Mouse (Mus musculus) neural tube, embryonic 12.5 days (tissue): Measurements from ENCODE around the gene Poglut1. TPM values are rescaled to one million over a fixed set of nuclear protein-coding genes. Genes with fewer than 3 reads are reported as not detected.

Experiments
- ATAC-seq: fragments of 200-750 bp; cut with Nextera tagmentation; 2 replicates; pipeline ENCODE4 v1.8.0; 2017; ENCODE audit warnings: low read depth, mild to moderate bottlenecking, moderate TSS enrichment, moderate library complexity; ENCODE audit not compliant: low FRiP score
- H3K27ac ChIP-seq: fragments of 300-500 bp; sonication (generic); 2 replicates; pipeline ENCODE4 v1.5.1; 2016
- H3K27me3 ChIP-seq: fragments of 300-500 bp; sonication (generic); replicated peaks from 2 replicates; pipeline ENCODE4 v1.6.1; 2016; ENCODE audit warnings: mild to moderate bottlenecking
- H3K36me3 ChIP-seq: fragments of 300-500 bp; sonication (generic); 2 replicates; pipeline ENCODE4 v1.6.1; 2016; ENCODE audit warnings: mild to moderate bottlenecking
- H3K4me1 ChIP-seq: fragments of 300-500 bp; sonication (generic); 2 replicates; pipeline ENCODE4 v1.6.1; 2016
- H3K4me2 ChIP-seq: fragments of 300-500 bp; sonication (generic); replicated peaks from 2 replicates; pipeline ENCODE4 v1.6.1; 2016; ENCODE audit warnings: mild to moderate bottlenecking
- H3K4me3 ChIP-seq: fragments of 300-500 bp; sonication (generic); 2 replicates; pipeline ENCODE4 v1.5.1; 2016
- H3K9ac ChIP-seq: fragments of 300-500 bp; sonication (generic); 2 replicates; pipeline ENCODE4 v1.6.1; 2016; ENCODE audit warnings: mild to moderate bottlenecking
- H3K9me3 ChIP-seq: fragments of 300-500 bp; sonication (generic); 2 replicates; pipeline ENCODE4 v1.6.1; 2016; ENCODE audit warnings: mild to moderate bottlenecking
- WGBS: fragments of 180-500 bp; shearing (Covaris S2); methylation state at CpG from one replicate; pipeline ENCODE4 v1.1.7; 2016; 5-methylcytosine and 5-hydroxymethylcytosine counted together
- polyA plus RNA-seq: library from polyadenylated mRNA; unstranded; fragments of >200 nt; fragmentation: Nextera tagmentation; extraction: Ambion mirVana; gene quantifications from 2 replicates; pipeline ENCODE4 v1.2.1, GENCODE M21; 2016

Poglut1 gene
- polyA plus RNA-seq = 70.2 and 72.9 TPM in 2 replicates

DNA sequence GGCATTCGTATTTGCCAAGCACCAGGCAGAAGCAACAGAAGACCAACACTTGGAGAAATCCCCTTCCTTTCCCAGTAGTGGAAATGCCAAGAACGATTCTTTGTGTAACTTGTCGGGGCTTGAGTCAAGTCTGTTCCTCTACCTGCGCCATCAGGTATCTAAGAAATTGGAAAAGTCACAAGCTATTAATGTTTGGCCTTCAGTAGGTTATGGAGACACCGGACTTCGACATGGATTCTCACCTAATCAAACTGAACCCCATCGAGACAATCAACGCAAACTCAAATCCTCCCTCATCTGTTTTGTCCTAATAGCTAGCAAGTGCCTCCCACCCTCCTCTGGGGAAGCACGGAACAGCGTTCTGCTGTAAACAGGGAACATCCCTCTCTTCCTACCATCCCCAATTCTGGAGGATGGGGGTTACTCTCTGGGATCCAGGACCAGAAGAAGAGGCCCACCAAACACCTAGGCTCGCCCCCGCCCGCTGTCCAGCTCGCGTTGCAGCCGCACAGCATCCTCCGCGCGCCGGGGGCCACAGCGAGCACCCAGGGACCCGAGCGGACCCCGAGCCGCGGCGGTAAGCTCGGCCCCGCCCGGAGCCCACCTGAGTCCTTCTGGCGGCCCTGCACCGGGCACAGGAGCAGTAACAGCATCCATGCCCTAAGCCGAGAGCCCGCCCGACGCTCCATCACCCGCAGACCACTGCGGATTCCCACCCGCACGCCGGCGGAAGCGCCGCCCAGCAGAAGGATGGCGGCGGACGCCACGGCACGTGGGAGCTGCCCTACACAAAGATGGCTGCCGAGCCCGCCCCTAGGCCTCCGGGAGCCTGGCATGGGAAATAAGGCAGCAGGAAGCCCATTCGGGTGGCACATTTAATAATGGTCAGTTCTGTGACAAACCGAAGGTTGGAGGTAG, at the start of gene Poglut1:
Gene Poglut1 (minus strand): TSS at position 780 of the 918 bp plus-strand sequence.
- Histone ChIP-seq H3K4me2 (peak within 1 kb of the TSS; percentile 64), H3K9me3 (no peaks in the 10 kb centered on the region), H3K27me3 (peaks cover 7% of the 10 kb centered on the region; the same call in 1 of the 2 replicates), H3K4me3 (peak within 1 kb of the TSS; percentile 84), H3K36me3 (peaks cover 19% of the 10 kb centered on the region), H3K4me1 (peaks cover 14% of the 10 kb centered on the region), H3K9ac (peak within 1 kb of the TSS; percentile 85), H3K27ac (no peak within 1 kb of the TSS)
- 2% methylated on average over 54 of the region's 54 CpGs for WGBS
- ATAC-seq = peak; percentile 94

DNA sequence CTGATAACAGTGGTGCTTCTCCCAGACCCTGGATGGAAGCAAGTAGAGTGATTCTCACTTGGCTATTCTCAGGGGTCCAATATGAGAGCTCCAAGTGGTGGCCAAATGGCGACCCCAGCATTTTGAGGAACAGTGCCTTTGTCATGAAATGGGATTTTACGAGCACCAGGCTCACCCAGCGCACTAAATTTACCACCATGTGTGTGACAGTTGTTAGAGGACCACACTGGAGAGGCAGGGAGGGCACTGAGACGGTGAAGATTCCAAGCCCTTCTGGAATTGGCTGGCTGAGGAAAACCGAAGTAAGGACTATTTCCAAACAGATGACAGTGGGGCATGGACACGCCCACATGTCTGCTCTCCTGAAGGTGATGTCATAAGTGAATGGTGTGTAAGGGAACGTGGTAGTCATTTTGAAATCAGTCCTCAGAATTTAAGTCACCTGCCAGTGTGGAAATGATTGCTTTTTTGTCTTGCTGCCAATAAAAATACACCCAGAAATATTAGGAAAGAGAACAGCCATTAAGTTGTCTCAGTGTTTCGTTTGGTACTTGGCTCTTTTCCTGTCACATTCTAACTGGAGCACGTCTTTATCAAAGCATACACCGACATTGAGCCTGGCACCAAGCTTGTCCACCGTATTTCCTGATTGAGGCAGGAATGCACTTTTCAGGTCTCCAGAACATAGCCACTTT, 49.1 kb upstream of the Poglut1 start:
- no peak overlapping the region for H3K9ac ChIP-seq

DNA sequence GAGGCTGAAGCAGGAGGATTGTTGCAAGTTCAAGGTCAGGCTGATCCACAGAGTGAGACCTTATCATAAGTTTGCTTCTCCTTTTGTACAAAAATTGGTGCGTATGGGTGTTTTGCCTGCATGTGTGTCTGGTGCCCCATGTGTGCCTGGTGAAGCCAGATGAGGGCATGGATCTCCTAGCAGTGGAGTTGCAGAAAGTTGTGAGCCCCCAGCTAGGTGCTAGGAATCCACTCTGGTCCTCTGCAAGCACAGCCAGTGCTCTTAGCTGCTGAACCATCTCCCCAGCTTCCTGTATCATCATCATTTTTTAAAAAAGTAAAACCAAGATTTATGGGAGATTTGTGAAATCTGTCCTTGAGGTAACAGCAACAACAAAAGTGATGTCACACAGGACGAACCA, 46.6 kb upstream of the Poglut1 start:
- H3K27me3 ChIP-seq = no peaks in the 10 kb centered on the region
- no peak for ATAC-seq
- no peaks in the 10 kb centered on the region for H3K4me1 ChIP-seq
- 95% methylated on average over 2 of the region's 2 CpGs for WGBS
- H3K9ac ChIP-seq = no peak overlapping the region
- H3K9me3 ChIP-seq = no peaks in the 10 kb centered on the region
- H3K27ac ChIP-seq = no peak overlapping the region
- H3K4me2 ChIP-seq = no peak overlapping the region
- H3K36me3 ChIP-seq = peaks cover 24% of the 10 kb centered on the region
- H3K4me3 ChIP-seq = no peak overlapping the region

More for the DNA sequence above, 49.1 kb upstream of the Poglut1 start:
- Histone ChIP-seq H3K9me3 (no peaks in the 10 kb centered on the region), H3K4me3 (no peak overlapping the region), H3K4me2 (no peak overlapping the region), H3K36me3 (peaks cover 13% of the 10 kb centered on the region; the same call in 1 of the 2 replicates), H3K4me1 (no peaks in the 10 kb centered on the region), H3K27ac (no peak overlapping the region), H3K27me3 (no peaks in the 10 kb centered on the region)
- WGBS = 62% methylated on average over 11 of the region's 11 CpGs
- ATAC-seq = no peak

DNA sequence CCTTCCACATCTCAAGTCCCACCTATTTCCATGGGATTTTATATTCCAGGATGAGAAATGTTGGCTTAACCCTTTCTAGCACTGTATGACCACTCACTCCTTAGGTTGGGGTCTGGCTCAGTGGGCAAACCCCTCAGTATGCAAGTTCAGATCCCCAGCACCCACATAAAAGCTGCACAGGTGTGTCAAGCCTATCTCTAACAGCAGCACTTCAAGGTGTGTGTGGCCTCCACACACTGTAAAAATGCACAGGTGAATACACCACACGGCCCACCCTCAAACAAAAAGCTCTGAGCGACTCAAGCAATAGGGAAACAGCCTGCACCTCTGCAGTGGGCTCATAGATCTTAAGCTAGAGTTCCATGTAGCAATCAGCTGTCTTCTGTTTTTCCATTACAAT, 46.0 kb upstream of the Poglut1 start:
- Histone ChIP-seq H3K36me3 (peaks cover 27% of the 10 kb centered on the region), H3K4me2 (no peak overlapping the region), H3K27me3 (no peaks in the 10 kb centered on the region), H3K4me1 (no peaks in the 10 kb centered on the region), H3K9me3 (no peaks in the 10 kb centered on the region), H3K4me3 (no peak overlapping the region), H3K9ac (no peak overlapping the region), H3K27ac (no peak overlapping the region)
- WGBS = 89% methylated on average over 2 of the region's 2 CpGs
- ATAC-seq = no peak

- no peak overlapping the region for H3K9ac ChIP-seq
- no peaks in the 10 kb centered on the region for H3K4me1 ChIP-seq
- 90% methylated on average over 1 of the region's 1 CpGs for WGBS
- no peak overlapping the region for H3K27ac ChIP-seq
- H3K27me3 ChIP-seq = no peaks in the 10 kb centered on the region
- no peak overlapping the region for H3K4me2 ChIP-seq
- no peak for ATAC-seq
- H3K4me3 ChIP-seq = no peak overlapping the region
- H3K36me3 ChIP-seq = peaks cover 34% of the 10 kb centered on the region
- H3K9me3 ChIP-seq = no peaks in the 10 kb centered on the region
These were observed 44.4 kb upstream of the Poglut1 start for GRCm38 (mm10) chr16:38594435-38594834.

GRCm38 (mm10) chr16:38592946-38593345, 42.9 kb upstream of the Poglut1 start:
- no peaks in the 10 kb centered on the region for H3K27me3 ChIP-seq
- no peak overlapping the region for H3K4me2 ChIP-seq
- H3K27ac ChIP-seq = no peak overlapping the region
- H3K4me1 ChIP-seq = no peaks in the 10 kb centered on the region
- ATAC-seq = no peak
- H3K36me3 ChIP-seq = peaks cover 47% of the 10 kb centered on the region
- H3K9ac ChIP-seq = no peak overlapping the region
- no peaks in the 10 kb centered on the region for H3K9me3 ChIP-seq
- 93% methylated on average over 4 of the region's 4 CpGs for WGBS
- H3K4me3 ChIP-seq = no peak overlapping the region

- Histone ChIP-seq H3K9me3 (no peaks in the 10 kb centered on the region), H3K4me1 (no peaks in the 10 kb centered on the region), H3K4me3 (no peak overlapping the region), H3K27ac (no peak overlapping the region), H3K27me3 (no peaks in the 10 kb centered on the region), H3K9ac (no peak overlapping the region), H3K36me3 (peaks cover 54% of the 10 kb centered on the region), H3K4me2 (no peak overlapping the region)
- WGBS = 85% methylated on average over 12 of the region's 12 CpGs
- no peak for ATAC-seq
These were observed 42.1 kb upstream of the Poglut1 start for GRCm38 (mm10) chr16:38592026-38592678.

DNA sequence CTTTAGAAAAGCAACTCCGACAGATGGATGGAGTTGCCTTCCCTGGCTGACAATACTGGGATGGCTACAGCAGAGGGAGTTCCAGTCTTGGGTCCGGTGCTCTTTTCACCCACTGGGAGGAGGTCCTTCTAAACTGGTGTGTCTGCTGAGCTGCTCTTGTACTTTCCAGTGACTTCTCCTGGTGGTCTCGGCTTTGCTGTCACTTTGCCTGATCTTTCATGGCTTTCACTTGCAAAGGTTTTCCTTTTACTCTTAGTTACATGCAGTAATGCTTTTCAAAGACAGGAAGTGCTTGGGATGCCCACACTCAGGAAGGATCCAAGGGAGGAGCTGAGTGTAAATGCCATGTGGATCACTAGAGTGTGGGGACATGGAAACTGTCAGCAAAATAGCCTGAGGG, 41.4 kb upstream of the Poglut1 start:
- no peaks in the 10 kb centered on the region for H3K9me3 ChIP-seq
- H3K36me3 ChIP-seq = peaks cover 59% of the 10 kb centered on the region
- no peaks in the 10 kb centered on the region for H3K4me1 ChIP-seq
- no peak for ATAC-seq
- H3K27ac ChIP-seq = no peak overlapping the region
- no peak overlapping the region for H3K4me2 ChIP-seq
- H3K4me3 ChIP-seq = no peak overlapping the region
- WGBS = 80% methylated on average over 3 of the region's 3 CpGs
- H3K9ac ChIP-seq = no peak overlapping the region
- H3K27me3 ChIP-seq = no peaks in the 10 kb centered on the region

GRCm38 (mm10) chr16:38587572-38587971, 37.5 kb upstream of the Poglut1 start:
- H3K4me1 ChIP-seq = no peaks in the 10 kb centered on the region
- H3K36me3 ChIP-seq = peaks cover 78% of the 10 kb centered on the region
- no peak overlapping the region for H3K4me3 ChIP-seq
- H3K4me2 ChIP-seq = no peak overlapping the region
- no peak overlapping the region for H3K27ac ChIP-seq
- 78% methylated on average over 4 of the region's 4 CpGs for WGBS
- H3K9ac ChIP-seq = no peak overlapping the region
- no peak for ATAC-seq
- no peaks in the 10 kb centered on the region for H3K9me3 ChIP-seq
- H3K27me3 ChIP-seq = no peaks in the 10 kb centered on the region

DNA sequence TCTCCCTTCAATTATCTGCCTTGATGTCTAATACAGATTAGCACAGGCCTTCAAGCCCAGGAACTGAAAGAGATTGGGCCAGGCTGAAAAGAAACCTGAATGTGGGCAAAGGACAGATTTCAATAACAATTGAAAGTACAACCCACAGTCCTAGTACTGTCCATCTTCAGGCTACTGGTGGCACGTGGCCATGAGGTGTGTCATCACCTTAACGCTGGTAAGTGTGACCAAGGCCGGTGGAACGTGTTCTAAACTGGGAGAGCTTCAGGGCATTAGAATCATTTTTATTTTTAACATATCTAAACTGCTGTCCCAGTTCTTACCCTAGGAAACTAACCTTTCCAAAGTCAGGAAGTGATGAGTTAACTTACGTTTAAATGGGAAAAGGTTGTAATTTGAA, 37.1 kb upstream of the Poglut1 start:
- H3K4me2 ChIP-seq = no peak overlapping the region
- no peaks in the 10 kb centered on the region for H3K27me3 ChIP-seq
- H3K4me3 ChIP-seq = no peak overlapping the region
- no peaks in the 10 kb centered on the region for H3K9me3 ChIP-seq
- ATAC-seq = no peak
- H3K36me3 ChIP-seq = peaks cover 77% of the 10 kb centered on the region
- WGBS = 95% methylated on average over 5 of the region's 5 CpGs
- H3K27ac ChIP-seq = no peak overlapping the region
- no peak overlapping the region for H3K9ac ChIP-seq
- no peaks in the 10 kb centered on the region for H3K4me1 ChIP-seq

GRCm38 (mm10) chr16:38585186-38585585, 35.1 kb upstream of the Poglut1 start:
- 90% methylated on average over 5 of the region's 5 CpGs for WGBS
- Histone ChIP-seq H3K27me3 (no peaks in the 10 kb centered on the region), H3K4me2 (no peak overlapping the region), H3K4me3 (no peak overlapping the region), H3K9me3 (no peaks in the 10 kb centered on the region), H3K36me3 (peaks cover 73% of the 10 kb centered on the region), H3K9ac (no peak overlapping the region), H3K4me1 (no peaks in the 10 kb centered on the region), H3K27ac (no peak overlapping the region)
- ATAC-seq = no peak

- 92% methylated on average over 7 of the region's 7 CpGs for WGBS
- H3K9me3 ChIP-seq = no peaks in the 10 kb centered on the region
- H3K4me1 ChIP-seq = no peaks in the 10 kb centered on the region
- peaks cover 72% of the 10 kb centered on the region for H3K36me3 ChIP-seq
- H3K4me2 ChIP-seq = no peak overlapping the region
- no peak overlapping the region for H3K9ac ChIP-seq
- H3K27me3 ChIP-seq = no peaks in the 10 kb centered on the region
- no peak for ATAC-seq
- no peak overlapping the region for H3K27ac ChIP-seq
- H3K4me3 ChIP-seq = no peak overlapping the region
These were observed 34.7 kb upstream of the Poglut1 start for GRCm38 (mm10) chr16:38584761-38585160.
